Mouse (Mus musculus) midbrain, postnatal 0 days (tissue): ENCODE results near the gene A730009L09Rik. TPM values are rescaled to one million over a fixed set of nuclear protein-coding genes. Genes with fewer than 3 reads are reported as not detected.
A peak's percentile ranks its signal among the peaks of the same experiment; 100 is the strongest.

ENCODE experiments used
- ATAC-seq: fragments of 200-750 bp; cut with Nextera tagmentation; 2 replicates; pipeline ENCODE4 v1.8.0; 2017; ENCODE audit warnings: moderate number of reproducible peaks, mild to moderate bottlenecking, moderate TSS enrichment, moderate library complexity; ENCODE audit not compliant: low FRiP score
- DNase-seq: peaks from one replicate; pipeline ENCODE4 v3.0.0-alpha.2; 2015; ENCODE audit warnings: low spot score
- H3K27ac ChIP-seq: fragments of 300-500 bp; sonication (generic); 2 replicates; pipeline ENCODE4 v1.5.1; 2014; ENCODE audit warnings: low read depth, mild to moderate bottlenecking, low read length, mixed read lengths
- H3K27me3 ChIP-seq: fragments of 300-500 bp; sonication (generic); 2 replicates; pipeline ENCODE4 v1.6.1; 2014; ENCODE audit warnings: low read length, control low read depth, mixed read lengths; ENCODE audit not compliant: insufficient read depth
- H3K36me3 ChIP-seq: fragments of 300-500 bp; sonication (generic); 2 replicates; pipeline ENCODE4 v1.6.1; 2014; ENCODE audit warnings: low read length, control low read depth, mixed read lengths; ENCODE audit not compliant: insufficient read depth
- H3K4me1 ChIP-seq: fragments of 300-500 bp; sonication (generic); 2 replicates; pipeline ENCODE4 v1.6.1; 2014; ENCODE audit warnings: mild to moderate bottlenecking, control low read depth, antibody characterized with exemption, low read length, mixed read lengths; ENCODE audit not compliant: insufficient read depth
- H3K4me2 ChIP-seq: fragments of 300-500 bp; sonication (generic); 2 replicates; pipeline ENCODE4 v1.6.1; 2014; ENCODE audit warnings: low read depth, mild to moderate bottlenecking, low read length, mixed read lengths; ENCODE audit not compliant: poor library complexity, severe bottlenecking
- H3K4me3 ChIP-seq: fragments of 300-500 bp; sonication (generic); 2 replicates; pipeline ENCODE4 v1.5.1; 2014; ENCODE audit warnings: low read depth, mild to moderate bottlenecking, low read length, moderate library complexity
- H3K9ac ChIP-seq: fragments of 300-500 bp; sonication (generic); replicated peaks from 2 replicates; pipeline ENCODE4 v1.6.1; 2014; ENCODE audit warnings: mild to moderate bottlenecking, low read length, moderate library complexity, mixed read lengths; ENCODE audit not compliant: poor library complexity, severe bottlenecking
- H3K9me3 ChIP-seq: fragments of 300-500 bp; sonication (generic); 2 replicates; pipeline ENCODE4 v1.6.1; 2016; ENCODE audit warnings: low read length, control low read depth
- CTCF ChIP-seq: IDR thresholded peaks from 2 replicates; pipeline ENCODE4 v1.5.1; 2016; ENCODE audit warnings: antibody characterized with exemption, mild to moderate bottlenecking
- WGBS: fragments of 180-500 bp; shearing (Covaris S2); extraction: QIAGEN DNeasy Blood & Tissue Kit; methylation state at CpG from one replicate; pipeline ENCODE4 v1.1.7; 2014; 5-methylcytosine and 5-hydroxymethylcytosine counted together
- polyA plus RNA-seq: library from polyadenylated mRNA; unstranded; fragments of >200 nt; fragmentation: Nextera tagmentation; extraction: Ambion mirVana; gene quantifications from 2 replicates; pipeline ENCODE4 v1.2.1, GENCODE M21; 2015
- total RNA-seq: library from RNA; depleted of rRNA; stranded (reverse); fragments of >200 nt; gene quantifications from 2 replicates; pipeline ENCODE4 v1.2.3, GENCODE M21; 2014; rRNA removed

Gene A730009L09Rik
- total and polyA plus RNA-seq, 2 experiments from 2014 or later: 0.14 to 0.60 TPM

DNA sequence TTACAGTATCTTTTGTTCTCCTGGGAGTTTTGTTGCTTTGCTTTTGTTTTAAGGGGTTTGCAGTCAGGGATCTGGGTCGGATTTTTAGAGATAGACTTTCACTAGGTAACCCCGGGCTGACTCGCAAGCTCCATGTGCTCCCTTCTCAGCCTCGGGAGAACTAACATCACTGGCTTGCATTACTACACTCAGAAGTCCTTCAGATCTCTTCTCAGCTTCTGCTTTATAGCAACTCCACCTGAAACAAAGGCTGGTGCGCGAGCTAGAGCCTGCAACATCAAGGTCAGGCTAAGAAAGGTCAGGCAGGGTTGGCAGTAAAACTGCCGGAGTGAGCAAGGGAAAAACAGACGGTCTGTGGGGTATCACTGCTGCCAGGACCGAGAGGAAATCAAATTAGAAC is 34.2 kb downstream of the A730009L09Rik start:
- Histone ChIP-seq H3K4me2 (no peak overlapping the region), H3K27ac (no peak overlapping the region), H3K9ac (no peak overlapping the region), H3K9me3 (no peaks in the 10 kb centered on the region), H3K27me3 (no peaks in the 10 kb centered on the region), H3K36me3 (no peaks in the 10 kb centered on the region), H3K4me1 (no peaks in the 10 kb centered on the region), H3K4me3 (no peak overlapping the region)
- ATAC-seq (no peak), DNase-seq (no peak)
- 64% methylated on average over 9 of the region's 9 CpGs for WGBS
- no peak for TF ChIP-seq CTCF

DNA sequence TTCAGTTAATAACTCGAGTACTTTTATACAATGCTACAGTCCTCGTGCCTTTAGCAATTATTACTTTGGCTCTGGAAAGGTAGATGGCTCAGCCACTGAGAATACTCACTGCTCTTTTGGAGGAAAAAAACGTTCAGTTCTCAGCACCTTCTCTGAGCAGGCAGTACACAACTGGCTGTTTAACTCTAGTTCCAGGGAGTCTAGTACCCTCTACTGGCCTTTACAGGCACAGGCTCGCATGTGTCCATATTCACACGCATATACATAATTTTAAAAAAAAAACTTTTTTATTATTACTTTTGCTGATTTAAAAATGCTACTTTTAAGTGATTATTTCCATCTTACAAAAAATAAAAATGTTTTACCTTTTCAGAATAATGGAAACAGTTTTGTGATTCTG is 35.5 kb downstream of the A730009L09Rik start:
- no peak for ATAC-seq
- WGBS: 82% methylated on average over 5 of the region's 5 CpGs

DNA sequence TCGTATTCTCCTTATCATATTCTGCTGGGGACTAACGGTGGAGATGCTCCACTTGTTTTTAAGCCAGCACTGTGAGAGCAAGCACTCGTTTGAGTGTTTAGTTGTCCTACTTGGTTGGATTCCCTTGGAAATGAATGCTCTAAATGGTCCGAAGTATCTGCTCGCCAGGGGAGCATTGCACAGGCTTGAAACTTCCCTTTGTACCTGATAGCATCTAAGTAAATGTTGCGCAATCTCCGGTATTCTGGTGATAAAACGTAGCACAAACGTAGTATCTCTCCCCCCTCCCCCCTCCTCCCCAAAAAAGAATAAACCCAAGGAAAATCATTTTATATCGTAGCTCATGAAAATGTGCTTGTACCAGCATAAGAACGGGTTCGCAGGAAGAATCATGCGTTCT is 39.1 kb downstream of the A730009L09Rik start:
- no peak overlapping the region for H3K9ac ChIP-seq
- H3K4me3 ChIP-seq: no peak overlapping the region
- TF ChIP-seq CTCF: no peak
- no peak for ATAC-seq
- H3K27ac ChIP-seq: no peak overlapping the region
- no peaks in the 10 kb centered on the region for H3K27me3 ChIP-seq
- DNase-seq: no peak
- H3K4me1 ChIP-seq: no peaks in the 10 kb centered on the region; the same call in 1 of the 2 replicates
- H3K36me3 ChIP-seq: no peaks in the 10 kb centered on the region
- no peak overlapping the region for H3K4me2 ChIP-seq
- WGBS: 85% methylated on average over 13 of the region's 13 CpGs
- H3K9me3 ChIP-seq: no peaks in the 10 kb centered on the region

More for the DNA sequence above, 35.5 kb downstream of the A730009L09Rik start:
- H3K4me1 ChIP-seq: no peaks in the 10 kb centered on the region; the same call in 1 of the 2 replicates
- H3K36me3 ChIP-seq: no peaks in the 10 kb centered on the region
- H3K9ac ChIP-seq: no peak overlapping the region
- no peak overlapping the region for H3K4me2 ChIP-seq
- H3K27me3 ChIP-seq: no peaks in the 10 kb centered on the region
- H3K9me3 ChIP-seq: no peaks in the 10 kb centered on the region
- H3K27ac ChIP-seq: no peak overlapping the region
- no peak overlapping the region for H3K4me3 ChIP-seq
- peak; percentile 23; the same call in 1 of the 2 replicates for TF ChIP-seq CTCF
- DNase-seq: no peak

DNA sequence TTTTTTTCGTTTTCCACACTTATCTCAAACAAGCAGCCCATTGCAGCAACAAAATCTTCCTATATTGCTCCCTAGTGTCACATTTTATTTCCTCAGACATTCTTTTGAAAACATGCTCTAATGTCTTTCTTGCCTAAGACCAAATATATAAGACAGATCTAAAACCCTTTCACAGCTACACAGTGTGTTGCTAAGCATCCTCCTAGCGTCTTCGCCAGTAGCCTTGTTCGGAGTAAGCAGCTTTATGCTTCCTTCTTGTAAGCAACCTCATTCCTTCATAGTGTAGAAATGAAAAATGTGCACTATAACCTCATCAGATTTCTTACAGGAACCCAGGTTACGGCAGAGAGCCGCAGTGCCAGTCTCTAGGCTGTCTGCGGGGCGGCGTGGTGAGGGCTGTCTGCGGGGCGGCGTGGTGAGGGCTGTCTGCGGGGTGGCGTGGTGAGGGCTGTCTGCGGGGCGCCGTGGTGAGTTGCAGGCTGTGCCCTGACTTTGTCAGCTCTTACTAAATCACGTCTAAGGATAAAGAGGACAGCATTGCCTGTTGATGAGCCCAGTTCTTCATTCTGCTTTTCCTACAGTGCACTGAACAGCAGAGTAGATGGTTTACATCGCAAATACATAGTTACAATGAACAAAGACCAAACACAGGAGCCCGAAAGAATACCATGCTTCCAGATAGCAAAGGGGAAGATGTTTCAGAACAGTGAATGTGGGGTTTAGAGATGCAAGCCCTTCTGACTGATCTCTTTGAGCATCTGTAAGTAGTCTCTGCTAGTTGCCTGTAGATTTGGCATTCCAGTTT is 43.4 kb downstream of the A730009L09Rik start:
- H3K9ac ChIP-seq: peak overlapping the region; percentile 34; the same call in 1 of the 2 replicates

DNA sequence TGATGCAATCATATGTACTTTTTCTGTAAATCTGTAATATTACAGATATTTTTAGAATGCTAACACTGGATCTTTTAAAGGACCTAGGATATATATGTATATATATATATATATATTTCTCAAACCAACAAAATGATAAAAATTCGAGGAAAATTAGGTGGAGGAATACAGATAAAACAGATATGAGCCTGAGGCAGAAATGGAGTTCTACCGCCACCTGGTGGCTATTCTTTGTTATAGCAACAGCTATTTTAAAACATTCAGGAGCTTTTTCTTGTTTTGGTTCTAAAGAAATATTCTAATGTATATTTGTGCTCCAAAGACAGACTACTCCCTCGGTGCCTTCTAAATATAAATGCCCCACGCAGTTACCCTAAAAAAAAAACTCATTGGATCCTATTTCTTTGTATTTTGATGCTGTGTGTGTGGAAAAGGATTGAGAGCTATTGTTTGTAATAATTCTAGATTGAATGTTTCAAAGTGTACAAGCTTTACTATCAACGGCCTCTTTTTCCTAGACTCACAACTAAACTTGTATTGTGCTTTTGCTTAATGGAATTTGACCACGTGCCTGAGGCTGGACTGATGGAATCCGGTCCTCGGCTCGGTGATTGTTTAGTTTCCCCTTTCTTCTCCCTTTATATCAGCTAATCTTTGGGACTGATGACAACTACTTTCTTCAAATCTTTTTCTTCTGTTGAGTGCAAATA is 44.8 kb downstream of the A730009L09Rik start:
- Histone ChIP-seq H3K27me3 (no peaks in the 10 kb centered on the region), H3K4me3 (peak overlapping the region; percentile 11; the same call in 1 of the 2 replicates), H3K9ac (peak overlapping the region; percentile 42), H3K4me1 (no peaks in the 10 kb centered on the region; the same call in 1 of the 2 replicates), H3K27ac (no peak overlapping the region), H3K4me2 (peak overlapping the region; percentile 42), H3K9me3 (no peaks in the 10 kb centered on the region), H3K36me3 (no peaks in the 10 kb centered on the region)
- TF ChIP-seq CTCF: peak; percentile 85
- DNase-seq (peak; percentile 62), ATAC-seq (no peak)
- 7% methylated on average over 9 of the region's 9 CpGs for WGBS

More for the DNA sequence above, 43.4 kb downstream of the A730009L09Rik start:
- Histone ChIP-seq H3K27me3 (no peaks in the 10 kb centered on the region), H3K36me3 (no peaks in the 10 kb centered on the region), H3K9me3 (no peaks in the 10 kb centered on the region), H3K27ac (peak overlapping the region; percentile 48), H3K4me3 (peak overlapping the region; percentile 7; the same call in 1 of the 2 replicates), H3K4me2 (peak overlapping the region; percentile 27), H3K4me1 (no peaks in the 10 kb centered on the region; the same call in 1 of the 2 replicates)
- no peak for TF ChIP-seq CTCF
- ATAC-seq: no peak
- no peak for DNase-seq
- 38% methylated on average over 20 of the region's 20 CpGs for WGBS

DNA sequence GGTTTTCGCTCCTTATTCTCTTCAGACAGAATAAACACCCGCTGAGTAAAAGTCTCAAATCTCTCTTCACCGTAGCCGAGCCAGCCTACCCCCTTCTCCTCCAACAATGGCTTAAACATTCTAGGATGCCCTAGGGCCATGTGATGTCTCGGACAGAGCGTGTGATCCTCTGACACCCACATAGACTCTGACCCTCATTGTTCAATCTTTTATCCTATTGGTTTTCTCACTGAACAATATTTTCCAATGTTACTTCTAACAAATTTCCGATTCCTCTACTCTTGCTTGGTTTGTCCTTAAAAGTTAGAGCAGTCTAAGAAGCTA is 45.3 kb downstream of the A730009L09Rik start:
- Histone ChIP-seq H3K27ac (no peak overlapping the region), H3K27me3 (no peaks in the 10 kb centered on the region), H3K4me3 (peak overlapping the region; percentile 11; the same call in 1 of the 2 replicates), H3K9ac (no peak overlapping the region), H3K4me2 (peak overlapping the region; percentile 42), H3K9me3 (no peaks in the 10 kb centered on the region), H3K36me3 (no peaks in the 10 kb centered on the region), H3K4me1 (no peaks in the 10 kb centered on the region; the same call in 1 of the 2 replicates)
- ATAC-seq (no peak), DNase-seq (no peak)
- WGBS: 29% methylated on average over 7 of the region's 7 CpGs
- TF ChIP-seq CTCF: no peak

Other genes starting within 250 kb of the A730009L09Rik start
- gene Mrpl39, start 220.6 kb downstream of the A730009L09Rik start, total RNA-seq: 25.7 and 43.2 TPM in 2 replicates
- gene Mrpl39, start 220.6 kb downstream of the A730009L09Rik start, polyA plus RNA-seq: 33.8 and 34.3 TPM in 2 replicates